Mouse (Mus musculus): Measurements from ENCODE around the gene Arid4b.
A peak's percentile ranks its signal among the peaks of the same experiment; 100 is the strongest.
"Not testable (repeated sequence)": the region's sequence is repeated elsewhere in the genome, so short reads cannot be mapped to it uniquely, and the experiment has no call there.

Arid4b gene

DNA sequence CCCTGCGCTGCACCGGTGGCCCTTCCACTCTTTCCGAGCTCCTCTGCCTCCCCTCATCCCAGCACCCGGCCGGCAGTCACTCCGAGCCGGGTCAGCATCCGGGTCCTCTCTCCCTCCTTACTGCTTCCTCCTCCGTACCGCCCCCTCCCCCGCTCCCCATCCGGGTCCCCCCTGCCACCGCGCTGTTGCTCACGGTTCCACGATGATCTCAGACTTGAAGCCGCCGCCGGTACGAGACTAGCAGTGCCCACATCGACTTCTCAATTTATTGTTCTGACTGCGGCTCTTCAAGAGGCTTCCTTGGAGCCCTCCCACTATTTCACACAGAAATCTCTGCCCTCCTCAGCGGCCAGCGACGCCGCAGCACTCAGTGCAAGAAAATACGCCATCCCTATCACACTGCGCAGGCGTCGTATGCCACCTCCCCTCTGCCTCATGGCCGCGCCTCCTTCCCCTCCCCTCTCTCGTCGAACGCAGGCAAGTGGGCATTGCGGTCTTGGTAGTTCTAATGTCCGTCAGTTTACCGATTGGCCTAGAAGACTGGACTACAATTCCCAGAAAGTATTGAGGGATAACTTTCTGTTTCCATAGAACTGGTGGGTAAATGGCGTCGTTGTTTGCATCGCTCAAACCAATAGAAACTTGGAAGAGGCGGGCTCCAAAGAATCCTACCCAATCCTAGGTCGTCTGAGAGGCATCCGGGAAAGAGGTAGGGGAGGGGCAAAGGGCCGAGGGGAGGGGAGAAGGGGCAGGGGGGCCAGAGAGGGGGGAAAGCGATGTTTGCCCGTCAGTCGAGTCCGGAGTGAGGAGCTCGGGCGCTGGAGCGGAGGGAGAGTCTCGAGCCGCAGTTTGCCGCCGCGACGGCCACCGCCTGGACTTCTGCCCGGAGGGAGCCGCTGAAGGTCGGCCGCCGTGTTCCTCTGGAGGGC is at the start of gene Arid4b, which contains the start of gene Ggps1:
Gene Arid4b (plus strand): TSS at position 220 of the 929 bp plus-strand sequence.
Gene Ggps1 (minus strand): TSS at position 476 of the 929 bp plus-strand sequence.
- peak; percentile 94 to 97 for DNase-seq

DNA sequence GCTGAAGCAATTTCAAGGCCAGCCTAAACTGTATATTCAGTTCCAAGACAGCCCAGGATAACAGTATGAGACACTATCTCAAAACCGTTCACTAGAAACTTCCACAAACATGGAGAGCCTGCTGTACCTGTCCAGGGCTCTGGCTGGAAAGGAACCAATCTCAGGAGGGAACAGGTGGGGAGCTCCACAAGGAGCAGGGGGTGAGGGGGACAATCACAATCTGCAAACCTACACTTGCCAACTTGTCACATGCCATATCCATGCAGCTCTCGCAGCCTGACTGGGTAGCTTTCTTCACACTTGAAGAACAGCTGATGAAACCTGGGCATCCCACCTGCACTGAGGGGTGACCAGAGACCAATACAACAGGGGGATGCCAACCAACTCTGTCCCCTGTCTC is 49.0 kb upstream of the Arid4b start:
- no peak for DNase-seq

DNA sequence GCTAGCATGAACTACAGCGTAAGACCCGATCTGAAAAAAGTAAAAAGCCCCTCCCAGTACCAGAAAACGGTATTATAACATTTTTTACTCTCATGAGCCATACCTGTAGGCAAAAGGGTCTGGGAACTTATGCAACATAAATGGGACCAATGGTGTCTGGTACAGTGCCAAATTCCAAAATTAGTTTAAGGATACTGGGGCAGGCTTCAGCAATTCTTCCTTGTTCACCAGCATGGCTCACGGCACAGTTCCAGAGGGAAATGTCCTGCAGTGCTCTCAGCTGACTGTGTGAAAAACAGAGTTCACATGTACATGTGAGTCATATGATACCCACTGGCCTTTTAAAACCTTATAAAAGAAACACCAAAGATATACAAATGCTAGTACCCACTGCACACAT is 48.5 kb upstream of the Arid4b start:
- DNase-seq, result no peak

DNA sequence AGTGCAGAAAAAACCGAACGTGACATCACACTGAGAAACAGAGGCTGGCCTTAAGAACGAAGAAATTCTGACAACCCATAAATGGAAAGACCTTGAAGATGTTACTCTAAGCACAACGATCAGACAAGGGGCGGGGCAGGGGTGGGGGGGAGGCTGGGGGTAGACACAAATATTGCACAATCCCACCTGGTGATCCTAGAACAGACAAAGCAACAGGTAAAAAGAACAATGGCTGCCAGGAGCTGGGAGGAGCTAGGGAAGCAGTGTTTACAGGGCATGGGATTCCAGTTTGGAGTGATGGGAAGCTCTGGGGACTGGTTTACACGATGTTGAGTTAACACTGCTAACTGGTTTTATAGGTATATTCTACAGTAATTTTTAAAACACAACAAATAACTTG is 47.4 kb upstream of the Arid4b start:
- DNase-seq, result no peak

DNA sequence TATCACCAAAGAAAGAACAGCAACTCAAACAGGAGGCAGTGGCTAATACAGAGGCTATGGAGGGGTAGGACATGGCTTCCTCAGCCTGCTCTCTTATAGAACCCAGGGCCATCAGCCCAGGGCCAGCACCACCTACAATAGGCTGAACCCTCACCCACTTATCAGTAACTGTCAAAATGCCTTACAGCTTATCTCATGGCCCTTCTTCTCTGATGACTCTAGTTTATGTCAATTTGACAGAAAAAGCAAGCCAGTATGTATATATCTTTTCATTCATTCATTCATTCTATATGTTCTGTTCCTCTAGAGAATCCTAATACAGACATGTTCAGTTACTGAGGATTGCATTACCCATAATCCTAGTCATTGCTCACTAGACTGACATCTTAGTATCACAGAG is 44.7 kb upstream of the Arid4b start:
- no peak for DNase-seq

DNA sequence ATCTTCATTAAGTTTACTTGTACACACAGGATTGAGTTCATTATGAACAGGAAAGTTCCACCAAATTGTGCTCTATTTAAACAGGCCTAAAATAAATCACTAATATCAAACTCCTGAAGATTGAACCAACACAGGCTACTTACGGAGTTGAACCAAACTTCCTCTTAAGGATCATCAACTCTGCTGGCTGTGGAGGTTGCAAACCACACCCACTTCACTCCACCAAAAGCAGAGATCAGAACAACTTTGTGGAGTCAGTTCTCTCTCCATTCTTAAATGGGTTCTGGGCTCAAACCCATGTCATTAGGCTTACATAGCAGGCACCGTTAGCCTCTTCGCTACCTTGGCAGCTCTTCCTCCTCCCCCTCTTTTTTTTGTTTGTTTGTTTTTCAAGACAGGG is 44.2 kb upstream of the Arid4b start:
- no peak for DNase-seq

DNA sequence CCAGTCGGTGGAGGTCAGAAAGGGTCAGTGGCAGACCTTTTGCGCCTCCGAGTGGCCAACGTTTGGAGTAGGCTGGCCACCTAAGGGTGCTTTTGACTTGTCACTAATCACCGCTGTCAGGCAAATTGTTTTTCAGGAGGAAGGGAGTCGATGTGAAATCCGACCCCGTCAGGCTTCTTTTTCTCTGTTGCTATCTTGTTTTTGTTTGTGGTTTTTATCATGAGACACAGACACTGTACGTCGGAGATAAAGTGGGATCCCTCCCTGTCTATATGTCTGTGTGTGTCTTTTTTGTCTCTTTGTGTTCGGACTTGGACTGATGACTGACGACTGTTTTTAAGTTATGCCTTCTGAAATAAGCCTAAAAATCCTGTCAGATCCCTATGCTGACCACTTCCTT is 41.6 kb upstream of the Arid4b start:
- DNase-seq, result not testable (repeated sequence)

DNA sequence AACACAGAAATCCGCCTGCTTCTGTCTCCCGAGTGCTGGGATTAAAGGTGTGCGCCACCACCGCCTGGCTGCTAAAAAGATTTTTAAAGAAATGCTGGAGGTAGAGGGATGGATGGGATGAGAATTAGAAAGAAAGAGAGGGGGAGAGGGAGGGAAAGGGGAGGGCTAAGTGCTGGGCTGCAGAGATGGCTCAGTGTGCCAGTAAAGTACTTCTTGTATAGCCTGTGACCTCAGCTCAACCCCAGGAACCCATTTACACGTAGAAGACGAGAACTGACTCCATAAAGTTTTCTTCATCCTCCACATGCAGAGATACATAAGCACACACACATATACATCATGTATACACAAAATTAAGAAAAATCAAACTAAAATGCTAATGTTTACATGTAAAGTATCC is 37.5 kb upstream of the Arid4b start:
- DNase-seq, result no peak

DNA sequence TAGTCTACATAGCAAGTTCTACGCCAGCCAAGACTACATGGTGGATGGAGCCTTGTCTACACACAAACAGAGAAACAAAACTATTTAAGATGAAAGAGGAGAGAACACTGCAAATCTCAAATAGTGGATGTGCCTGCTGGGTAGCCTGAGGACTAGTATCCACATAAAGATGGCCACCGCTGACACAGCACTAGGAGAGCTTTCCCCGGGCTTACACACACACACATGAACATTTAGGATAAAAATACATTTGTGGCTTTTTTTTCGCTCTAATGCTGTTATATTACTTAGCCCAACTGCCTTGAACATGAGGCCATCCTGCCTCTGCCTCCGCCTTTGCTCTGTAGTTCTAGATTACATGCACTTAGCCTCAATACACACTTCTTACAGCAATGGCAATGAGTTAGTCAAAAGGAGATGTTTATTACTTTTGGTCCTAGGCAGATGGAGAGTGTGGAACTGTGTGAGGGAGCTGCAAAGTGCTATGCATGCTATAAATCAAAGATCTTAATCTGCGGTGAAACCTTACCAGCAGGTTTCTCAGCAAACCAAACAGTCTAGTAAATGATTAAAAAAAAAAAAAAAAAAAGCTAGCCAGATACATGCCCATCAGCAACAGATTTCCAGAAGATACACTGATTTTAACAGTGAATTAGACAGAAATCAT is 36.7 kb upstream of the Arid4b start:
- DNase-seq, result no peak

DNA sequence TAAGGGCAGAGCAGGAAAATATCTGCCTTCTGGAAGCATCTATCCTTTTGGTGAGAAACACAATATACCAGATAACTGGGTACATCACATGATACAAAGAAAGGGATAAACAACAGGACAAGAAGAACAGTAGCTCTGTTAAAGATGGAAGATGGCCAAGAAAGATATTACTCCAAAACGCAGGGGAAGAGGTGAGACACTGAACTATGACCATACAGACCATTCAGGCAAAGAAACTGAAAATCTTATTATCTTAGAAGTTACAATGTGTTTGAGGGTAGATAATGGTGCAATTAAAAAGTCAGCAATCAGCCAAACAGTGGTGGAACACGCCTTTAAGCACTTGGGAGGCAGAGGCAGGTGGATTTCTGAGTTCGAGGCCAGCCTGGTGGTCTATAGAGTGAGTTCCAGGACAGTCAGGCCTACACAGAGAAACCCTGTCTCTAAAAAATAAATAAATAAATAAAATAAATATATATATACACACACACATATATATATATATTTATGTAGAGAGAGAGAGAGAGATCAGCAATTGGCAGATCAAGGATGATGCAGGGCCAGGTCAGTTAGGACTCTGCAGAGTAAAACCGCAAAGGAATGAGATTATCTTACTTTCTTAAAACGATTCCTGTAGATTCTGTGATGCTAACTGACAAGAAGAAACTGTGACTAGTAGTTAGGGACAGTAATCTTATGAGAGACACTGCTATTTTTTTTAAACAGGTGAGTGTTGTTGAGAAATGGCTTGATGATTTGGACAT is 29.5 kb upstream of the Arid4b start:
- DNase-seq, result no peak

DNA sequence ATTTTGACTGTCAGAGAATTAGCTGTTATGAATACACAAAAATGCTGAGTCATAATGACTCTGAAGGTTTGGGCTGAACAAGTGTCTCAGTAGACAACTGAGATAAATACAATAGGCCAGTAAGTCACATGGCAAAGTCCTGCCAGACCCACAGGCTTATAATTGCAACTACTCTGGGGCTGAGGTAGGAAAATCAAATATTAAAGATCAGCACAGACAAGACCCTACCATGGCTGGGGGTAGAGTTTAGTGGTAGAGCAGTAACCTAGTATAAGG is 29.0 kb upstream of the Arid4b start:
- no peak for DNase-seq

DNA sequence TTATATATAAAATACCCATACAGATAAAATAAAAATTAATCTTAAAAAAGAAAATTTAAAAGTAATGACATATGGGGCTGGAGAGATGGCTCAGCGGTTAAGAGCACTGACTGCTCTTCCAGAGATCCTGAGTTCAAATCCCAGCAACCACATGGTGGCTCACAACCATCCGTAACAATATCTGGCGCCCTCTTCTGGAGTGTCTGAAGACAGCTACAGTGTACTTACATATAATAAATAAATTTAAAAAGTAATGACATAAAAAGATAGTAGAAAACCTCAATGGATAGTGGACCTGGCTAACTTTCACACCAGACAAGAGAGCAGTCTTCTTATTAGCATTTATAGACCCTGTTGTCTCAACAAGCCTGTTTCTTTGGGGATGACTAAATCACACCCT is 27.7 kb upstream of the Arid4b start:
- DNase-seq, result not testable (repeated sequence)

DNA sequence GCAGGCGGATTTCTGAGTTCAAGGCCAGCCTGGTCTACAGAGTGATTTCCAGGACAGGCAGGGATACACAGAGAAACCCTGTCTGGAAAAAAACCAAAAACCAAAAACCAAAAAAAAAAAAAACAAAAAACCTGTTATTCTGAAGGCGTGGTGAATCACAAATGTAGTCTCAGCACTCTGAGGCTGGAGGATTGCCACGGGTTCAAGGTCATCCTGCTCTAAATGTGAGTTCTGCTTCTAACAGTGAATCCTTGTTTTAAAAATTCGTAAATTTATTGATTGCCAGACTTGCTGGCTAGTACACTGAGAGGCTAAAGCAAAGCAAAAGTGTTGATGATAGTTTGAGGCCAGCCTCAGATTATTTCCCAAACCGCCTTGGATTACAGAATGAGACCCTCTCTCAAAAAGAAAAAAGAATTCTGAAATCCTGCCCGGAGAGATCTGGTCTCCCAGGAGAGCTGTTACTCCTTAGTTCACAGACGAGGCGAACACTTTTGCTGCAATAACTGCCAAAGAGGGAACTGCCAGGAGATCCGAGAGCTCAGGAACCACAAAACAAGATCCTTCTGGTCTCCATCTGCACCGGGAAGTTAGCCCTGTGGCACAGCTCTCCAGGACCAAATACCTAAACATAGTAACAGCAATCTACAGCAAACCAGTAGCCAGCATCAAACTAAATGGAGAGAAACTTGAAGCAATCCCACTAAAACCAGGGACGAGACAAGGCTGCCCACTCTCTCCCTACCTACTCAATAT is 27.0 kb upstream of the Arid4b start:
- DNase-seq, result no peak

DNA sequence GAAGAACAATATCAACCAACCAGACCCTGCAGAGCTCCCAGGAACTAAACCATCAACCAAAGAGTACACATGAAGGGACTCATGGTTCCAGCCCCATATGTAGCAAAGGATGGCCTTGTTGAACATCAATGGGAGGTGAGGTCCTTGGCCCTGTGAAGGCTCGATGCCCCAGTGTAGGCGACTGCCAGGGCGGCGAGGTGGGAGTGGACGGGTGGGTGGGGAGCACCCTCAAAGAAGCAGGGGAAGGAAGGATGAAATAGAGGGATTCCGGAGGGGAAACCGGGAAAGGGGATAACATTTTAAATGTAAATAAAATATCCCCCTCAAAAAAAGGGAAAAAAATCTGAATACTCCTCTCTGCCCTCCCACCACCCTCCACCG is 24.1 kb upstream of the Arid4b start:
- DNase-seq, result no peak

DNA sequence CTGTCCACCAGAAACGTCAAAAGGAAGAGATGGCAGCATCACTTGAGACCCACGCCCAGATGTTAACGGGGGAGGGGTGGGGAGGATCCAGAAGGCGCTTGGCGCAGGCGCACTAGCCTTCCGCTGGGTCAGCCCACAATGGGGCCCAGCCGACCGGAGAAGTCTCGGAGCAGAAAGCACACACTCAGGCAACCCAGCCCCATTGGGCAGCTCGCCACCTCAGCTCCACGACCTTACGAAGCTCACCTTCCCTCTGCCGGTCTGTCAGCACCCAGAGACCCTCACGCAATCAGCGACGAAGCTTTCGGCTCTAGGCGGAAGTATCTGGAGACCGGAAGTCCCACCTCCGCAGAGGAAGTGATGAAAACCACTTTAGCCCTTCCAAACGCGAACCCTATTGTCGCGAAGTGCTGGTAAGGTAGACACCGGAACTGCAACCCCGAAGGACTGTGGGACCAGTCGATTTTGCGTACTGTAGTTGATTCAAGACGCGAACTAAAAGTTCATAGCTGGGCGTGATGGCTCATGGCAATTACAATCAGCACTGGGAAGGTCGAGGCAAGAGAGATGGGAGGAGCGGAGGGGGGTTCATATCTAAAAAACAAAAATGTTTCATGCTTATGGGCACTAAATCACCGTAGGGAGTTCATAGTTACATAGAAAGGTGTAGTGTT is 23.6 kb upstream of the Arid4b start, which contains the start of gene Tbce:
Gene Tbce (minus strand): TSS at position 347 of the 674 bp plus-strand sequence.
- peak; percentile 78 to 86 for DNase-seq

DNA sequence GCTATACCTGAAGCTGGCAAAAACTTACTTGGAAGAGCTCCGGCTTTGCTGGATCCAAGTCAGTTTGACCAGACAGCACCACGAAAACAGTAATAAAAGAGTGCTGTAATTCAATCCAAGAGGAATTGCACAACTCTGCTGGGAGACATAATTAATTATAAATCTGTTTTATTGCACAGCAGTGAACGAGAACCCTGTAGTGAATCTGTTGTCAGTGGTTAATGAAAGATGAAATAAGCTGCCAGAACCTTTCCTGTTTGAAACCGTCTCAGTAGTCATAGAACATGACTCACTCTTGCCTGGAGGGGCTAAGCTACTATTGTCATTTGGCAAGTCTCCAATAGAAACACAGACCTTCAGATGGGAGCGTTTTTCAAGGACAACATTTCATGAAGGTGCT is 22.8 kb upstream of the Arid4b start:
- no peak for DNase-seq

DNA sequence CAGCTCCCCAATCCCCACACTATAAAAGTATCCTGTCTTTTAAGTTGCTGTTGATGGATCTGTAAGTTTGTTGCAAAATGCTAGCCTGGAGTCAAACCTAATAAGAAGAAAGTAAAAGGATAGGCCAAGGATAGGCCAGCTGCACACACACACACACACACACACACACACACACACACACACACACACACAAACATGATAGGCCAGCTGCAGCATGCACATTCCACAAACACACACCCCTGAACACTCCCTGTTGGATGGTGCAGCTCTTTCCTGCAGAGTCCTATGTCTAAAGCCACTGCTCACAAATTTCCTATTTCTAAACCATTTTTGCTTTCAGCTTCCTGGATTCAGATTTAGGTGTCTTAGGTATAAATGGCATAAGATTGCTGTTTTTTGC is 19.2 kb upstream of the Arid4b start:
- no peak for DNase-seq

DNA sequence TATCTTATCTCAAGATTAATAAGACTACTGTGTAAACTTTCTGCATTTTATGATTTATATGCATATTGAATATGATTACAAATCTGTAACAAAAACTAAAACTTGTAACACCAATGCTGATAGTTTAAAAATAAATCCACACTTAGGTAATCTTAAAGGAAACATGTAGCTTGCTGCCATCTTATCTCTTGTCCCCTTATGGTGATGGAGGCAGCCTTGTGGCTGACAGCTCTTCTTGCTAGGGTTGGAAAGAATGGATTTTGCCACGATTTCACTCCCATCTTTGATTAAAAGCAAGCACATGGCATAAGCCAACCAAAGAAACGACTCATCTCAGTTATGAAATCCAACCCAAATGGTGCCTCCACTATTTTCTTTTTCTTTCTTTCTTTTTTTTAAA is 18.5 kb upstream of the Arid4b start:
- no peak for DNase-seq

DNA sequence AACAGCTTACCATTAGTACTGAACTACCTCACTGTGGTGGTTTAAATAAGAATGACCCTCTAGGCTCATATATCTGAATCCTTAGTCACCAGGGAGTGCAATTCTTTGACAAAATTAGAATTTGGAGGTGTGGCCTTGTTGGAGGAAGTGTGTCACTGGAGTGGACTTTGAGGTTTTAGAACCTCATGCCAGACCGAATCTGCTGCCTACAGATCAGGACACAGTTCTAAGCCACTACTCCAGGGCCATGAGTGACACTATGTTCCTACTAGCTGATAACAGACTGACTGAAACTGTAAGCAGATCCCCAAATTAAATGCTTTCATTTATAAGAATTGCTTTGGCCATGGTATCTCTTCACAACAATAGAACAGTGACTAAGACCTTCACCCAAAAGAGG is 13.2 kb upstream of the Arid4b start:
- no peak for DNase-seq

DNA sequence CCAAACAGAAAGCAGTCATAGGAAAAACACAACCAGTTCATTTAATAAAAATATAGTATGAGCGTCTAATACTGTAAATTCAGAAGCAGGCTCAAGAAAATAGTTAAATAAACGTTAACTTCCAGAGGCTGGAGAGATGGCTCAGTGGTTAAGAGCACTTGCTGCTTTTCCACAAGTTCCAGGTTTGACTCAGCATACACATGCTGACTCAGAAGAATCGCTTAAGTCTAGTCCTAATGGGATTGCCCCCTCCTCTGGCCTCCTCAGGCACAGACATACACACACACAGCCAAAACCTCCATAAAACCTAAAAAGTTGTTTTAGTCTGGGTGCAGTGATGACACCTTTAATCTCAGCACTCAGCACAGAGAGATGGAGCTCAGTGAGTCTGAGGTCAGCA is 6.2 kb upstream of the Arid4b start:
- DNase-seq, result no peak

DNA sequence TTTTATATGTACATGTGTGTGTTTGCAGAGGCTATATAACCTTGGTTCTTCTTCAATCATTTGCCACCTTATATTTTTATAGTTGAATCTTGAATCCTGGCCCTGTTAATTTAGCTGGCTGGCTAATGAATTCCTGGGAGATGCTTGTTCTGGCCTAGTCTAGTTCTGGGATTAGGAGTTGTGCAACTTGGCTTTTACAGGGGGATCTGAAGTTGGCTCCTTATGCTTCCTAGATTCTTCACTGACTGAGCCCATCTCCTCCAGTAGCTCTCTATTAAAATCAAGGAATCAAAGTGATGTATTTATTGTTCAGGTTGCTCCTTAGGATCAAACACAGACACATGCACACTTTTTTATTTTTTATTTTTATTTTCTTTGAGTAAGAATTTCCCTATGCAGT is 3.5 kb upstream of the Arid4b start:
- no peak for DNase-seq

All from thymus, adult 18-20 months (tissue).